Mouse (Mus musculus) right cerebral cortex, postnatal 14 days (tissue): ENCODE results near the gene Pip5k1c.

Experiments used
- DNase-seq: peaks from one replicate; pipeline ENCODE4 v3.0.0; 2022

Pip5k1c gene

DNA sequence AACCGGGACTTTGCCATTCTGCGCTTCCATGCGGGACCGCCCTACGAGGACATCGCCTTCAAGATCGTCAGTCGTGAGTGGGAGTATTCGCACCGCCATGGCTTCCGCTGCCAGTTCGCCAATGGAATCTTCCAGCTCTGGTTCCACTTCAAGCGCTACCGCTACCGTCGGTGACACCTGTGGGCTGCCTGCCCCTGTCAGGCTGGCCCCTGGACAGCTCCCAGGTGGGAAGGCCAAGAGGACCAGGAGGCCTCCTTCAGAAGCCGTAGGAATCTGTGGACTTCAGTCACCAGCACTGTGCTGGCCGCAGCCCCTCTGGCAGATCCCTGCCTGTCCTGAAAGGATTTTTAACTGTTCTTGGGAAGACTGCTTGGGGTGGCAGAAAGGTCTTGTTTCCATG, 33.0 kb downstream of the Pip5k1c start:
- no peak for DNase-seq

GRCm38 (mm10) chr10:81326858-81327257, 34.1 kb downstream of the Pip5k1c start:
- no peak for DNase-seq

DNA sequence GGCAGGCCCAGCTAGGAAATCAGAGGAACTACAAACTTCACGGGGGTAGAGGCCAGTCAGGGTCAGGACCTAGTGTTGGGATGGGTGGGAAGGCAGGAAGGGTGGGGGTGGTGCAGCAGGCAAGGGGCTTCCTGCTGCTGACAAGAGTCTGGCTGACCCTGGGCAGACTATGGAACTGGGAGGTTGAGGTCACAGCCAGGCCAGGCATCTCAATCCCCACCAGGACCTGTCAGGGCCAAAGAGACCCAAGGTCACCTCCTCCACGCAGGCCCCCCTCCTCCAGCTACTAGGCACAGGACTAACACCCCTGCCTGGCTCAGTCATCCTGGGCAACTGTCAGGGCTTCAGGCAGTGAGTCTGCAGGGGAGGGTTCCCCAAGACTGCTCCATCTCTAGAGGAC, 35.2 kb downstream of the Pip5k1c start:
- DNase-seq, result no peak

DNA sequence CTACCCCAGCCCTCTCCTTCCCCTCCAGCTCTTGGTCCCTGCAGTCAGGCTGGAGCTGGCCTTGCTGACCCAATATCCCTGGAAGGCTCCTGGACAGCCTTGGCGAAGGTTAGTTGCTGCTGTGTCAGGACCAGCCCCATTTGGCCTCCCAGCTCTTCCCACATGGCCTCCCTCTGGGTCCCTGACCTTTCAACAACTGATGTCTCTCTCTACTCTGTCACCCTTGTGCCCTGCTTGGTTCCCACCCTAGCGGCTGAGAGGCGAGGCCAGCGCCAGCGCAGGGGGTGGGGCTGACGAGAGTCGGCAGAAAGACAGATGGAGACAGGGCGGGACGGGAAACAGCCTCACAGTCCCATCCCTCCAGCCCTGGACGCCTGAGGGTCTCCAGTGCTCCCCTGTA, 35.6 kb downstream of the Pip5k1c start, which contains the start of gene Tbxa2r:
Tbxa2r (plus strand) TSS at position 346 of the 400 bp plus-strand sequence.
- no peak for DNase-seq

DNA sequence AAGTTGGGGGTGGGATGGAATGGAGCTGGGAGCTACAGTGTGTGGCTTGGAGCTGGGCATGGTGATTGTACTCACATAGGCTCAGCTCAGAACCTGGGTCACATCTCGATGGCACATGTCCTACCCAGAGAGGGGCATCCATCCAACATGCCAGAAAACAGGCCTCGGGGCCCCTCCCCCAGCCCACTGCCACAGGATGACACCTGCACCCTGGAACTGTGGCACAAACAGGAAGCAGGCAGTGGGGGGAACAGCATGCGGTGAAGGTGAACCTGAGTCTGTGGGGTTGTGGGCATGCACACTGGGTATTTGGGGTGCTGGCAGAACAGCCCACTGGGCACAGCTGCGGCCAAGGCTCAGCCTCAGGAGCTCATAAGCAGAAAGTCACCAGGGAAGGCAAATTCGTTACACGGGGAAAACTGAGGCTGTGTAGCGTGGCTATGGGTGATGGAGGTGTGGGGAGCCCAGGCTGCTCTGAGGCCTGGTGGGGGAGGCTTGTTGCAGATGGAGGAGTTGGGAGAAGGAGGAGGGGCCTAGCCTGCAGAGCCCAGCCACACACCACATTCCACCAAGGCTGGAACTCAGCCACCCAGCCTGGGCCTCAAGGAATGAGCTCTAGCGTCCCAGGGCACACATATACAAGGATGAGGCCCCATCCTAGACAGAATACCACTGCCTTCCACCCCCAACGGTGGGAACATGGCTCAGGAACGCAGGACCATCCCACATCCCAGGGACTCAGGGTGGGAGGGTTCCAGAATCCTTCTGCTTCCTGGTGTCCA, 36.6 kb downstream of the Pip5k1c start:
- DNase-seq, result no peak

DNA sequence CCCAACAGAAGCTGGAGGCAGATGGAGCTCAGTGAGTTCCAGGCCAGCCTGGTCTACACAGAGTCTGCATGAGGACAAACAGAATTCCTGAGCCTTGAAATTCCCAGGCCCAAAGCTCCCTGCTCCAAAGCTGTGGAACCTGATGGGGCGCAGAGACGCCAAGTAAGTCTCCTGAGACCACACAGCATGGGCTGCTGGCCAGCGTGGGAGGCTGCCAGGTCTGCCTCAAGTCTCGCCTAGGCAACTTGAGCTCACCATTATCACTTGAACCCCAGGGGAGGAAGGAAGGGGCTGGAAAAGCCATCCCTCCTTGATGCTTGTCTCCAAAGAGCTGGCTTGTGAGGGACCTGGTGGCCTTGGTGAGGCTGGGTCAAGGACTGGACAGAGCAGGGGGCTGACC, 37.2 kb downstream of the Pip5k1c start:
- DNase-seq, result no peak

DNA sequence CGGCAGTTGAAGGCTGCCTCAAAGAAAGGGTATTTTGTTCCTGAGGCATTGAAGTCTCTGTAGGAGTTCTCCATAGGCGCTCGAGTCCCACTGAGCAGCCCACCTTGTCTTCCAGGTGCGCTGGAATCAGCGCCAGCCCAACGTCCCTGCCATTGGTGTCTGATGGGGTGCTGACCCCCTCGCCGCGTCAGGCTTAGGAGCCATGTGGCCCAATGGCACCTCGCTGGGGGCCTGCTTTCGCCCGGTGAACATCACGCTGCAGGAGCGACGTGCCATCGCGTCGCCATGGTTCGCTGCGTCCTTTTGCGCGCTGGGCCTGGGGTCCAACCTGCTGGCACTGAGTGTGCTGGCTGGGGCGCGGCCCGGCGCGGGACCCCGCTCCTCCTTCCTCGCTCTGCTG, 39.5 kb downstream of the Pip5k1c start:
- DNase-seq, result no peak

DNA sequence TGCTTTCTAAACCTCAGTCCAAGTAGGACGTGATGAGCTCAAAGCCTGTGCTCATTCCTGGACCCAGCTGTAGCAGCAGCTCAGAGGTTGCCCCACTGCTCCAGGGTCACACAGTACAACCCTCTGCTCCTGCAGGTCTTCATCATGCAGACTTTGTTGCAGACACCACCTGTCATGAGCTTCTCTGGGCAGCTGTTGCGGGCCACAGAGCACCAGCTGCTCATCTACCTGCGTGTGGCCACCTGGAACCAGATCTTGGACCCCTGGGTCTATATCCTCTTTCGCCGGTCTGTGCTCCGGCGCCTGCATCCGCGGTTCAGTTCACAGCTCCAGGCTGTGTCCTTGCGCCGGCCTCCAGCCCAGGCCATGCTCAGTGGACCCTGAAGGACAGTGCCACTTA, 41.6 kb downstream of the Pip5k1c start:
- no peak for DNase-seq

DNA sequence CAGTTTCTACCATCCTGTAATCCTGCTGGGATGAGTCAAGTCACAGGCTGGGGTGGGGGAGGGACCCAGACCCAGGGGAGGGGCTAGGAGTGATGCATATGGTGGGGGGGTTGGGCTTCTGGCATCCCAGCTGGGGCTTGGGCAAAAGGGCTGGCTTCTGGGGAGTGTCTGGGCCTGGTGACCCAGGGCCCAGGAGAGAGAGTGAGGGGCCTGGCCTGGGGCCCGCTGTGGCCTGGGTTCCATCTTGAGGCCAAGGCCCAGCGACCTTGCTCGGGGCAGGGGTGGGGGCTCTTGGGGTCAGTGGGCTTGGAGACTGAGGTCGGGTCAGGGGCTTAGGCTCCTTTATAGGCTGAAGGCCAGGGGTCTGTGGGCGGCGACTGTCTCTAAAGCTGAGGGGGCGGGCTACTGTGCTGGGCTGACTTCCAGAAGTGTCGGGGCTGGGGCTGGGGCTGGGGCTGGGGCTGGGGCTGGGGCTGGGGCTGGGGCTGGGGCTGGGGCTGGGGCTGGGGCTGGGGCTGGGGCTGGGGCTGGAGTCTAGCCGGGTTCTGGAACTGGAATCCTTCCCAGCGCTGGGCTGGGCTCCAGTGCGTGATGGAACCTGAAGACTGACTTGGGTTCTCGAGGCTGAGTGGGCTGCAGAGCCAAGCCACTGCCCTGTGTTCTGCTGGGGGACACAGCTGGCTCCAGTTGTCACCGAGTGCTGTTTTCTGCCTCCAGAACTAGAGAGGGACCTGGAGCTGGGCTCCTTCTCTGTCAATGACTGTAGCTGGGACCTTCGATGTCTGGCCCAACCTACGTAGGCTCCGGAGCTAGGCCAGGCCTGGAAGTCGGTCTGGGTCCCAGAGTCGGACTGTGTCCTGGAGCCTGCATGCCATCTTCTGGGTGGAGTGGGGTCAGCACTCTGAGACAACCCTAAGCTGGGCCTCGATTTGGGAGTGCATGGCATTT, 42.9 kb downstream of the Pip5k1c start:
- DNase-seq, result no peak

DNA sequence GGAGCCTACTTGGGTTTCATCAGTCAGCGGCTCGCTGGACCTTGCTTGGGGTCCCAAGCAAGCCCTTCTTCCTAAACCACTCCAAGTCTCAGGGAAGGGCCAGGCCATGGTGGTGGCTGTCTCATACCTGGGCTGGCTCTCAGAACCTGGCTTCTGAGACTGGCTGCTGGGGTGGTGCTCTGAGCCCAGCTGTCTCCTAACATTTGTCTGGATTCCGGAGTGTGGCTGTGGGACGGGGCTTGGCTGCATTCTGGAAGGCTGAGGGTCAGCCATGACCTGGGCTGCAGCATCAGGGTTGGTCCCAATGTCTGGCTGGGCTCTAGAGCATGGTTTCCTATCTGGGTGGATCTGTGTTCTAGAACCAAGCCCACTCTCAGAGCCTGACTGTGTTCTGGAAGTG, 43.8 kb downstream of the Pip5k1c start:
- DNase-seq, result no peak

- DNase-seq, result no peak
Measured at GRCm38 (mm10) chr10:81340551-81341332, 48.0 kb downstream of the Pip5k1c start.

DNA sequence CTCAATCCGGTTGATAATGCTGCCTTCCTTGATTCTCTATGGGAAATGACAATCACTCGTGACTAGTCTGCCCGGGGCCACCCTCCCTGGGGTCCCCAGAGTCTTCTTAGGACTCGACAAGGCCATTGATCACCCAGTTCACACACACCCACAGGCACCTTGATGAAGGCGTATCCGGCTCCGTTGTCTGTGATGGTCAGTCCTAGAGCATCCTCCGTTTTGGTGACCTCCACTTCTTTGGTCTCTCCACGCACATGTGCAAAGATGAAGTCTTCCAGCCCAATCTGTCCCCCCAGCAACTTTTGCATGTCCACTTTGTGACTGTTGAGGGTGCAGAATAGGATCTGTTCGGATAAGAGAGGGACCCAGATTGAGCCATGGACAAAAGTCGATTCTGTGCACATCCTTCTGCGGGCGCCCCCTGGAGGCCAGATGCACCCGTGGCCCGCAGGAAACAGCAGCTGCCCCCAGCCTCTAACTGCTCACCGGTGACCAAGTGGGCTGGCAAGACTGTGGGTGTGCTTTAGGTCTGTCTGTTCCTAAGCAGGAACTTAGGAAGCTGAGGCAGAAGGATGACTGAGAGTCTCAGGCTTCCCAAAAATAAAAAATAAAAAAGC, 48.7 kb downstream of the Pip5k1c start:
- peak; percentile 78 for DNase-seq

DNA sequence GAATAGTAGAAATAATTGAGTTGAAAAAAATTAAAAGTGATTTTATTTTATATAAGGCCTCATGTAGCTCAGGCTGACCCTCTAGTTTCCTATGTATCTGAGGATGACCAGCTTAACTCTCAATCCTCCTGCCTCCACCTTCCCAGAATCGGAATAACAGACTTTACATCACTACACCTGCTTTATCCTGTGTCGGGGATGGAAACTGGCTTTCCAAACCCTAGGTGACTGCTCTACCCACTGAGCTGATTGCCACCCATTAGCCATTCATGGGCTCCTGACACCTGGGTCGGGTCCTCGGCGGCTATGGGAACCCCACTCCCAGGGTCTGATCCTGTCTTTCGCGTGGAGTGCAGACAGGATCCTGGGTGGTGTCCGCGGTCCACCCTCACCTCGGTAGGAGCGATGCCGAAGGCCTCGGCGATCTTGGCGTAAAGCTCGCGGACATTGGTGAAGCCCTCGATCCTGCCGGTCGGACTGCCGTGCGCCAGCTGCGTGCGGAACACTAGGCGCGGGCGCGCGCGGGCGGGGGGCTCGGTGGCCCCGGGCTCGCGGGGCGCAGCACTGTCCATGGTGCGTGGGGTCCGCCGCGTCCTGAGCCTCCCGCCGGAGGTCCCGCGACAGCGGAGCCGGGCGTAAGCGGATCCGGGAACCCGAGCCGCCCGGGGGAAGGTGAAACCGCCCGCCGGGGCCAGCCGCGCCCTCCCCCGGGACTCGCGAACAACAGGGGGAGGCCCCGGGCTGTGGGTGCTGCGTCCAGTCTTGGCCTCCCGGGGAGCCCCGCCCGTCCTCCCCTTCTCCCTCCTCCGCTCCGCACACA, 50.1 kb downstream of the Pip5k1c start, which contains the start of gene Gipc3:
Gipc3 (minus strand) TSS at position 581 of the 820 bp plus-strand sequence.
- no peak for DNase-seq

GRCm38 (mm10) chr10:81344421-81345161, 51.8 kb downstream of the Pip5k1c start:
- no peak for DNase-seq

GRCm38 (mm10) chr10:81345162-81345534, 52.4 kb downstream of the Pip5k1c start:
- no peak for DNase-seq

DNA sequence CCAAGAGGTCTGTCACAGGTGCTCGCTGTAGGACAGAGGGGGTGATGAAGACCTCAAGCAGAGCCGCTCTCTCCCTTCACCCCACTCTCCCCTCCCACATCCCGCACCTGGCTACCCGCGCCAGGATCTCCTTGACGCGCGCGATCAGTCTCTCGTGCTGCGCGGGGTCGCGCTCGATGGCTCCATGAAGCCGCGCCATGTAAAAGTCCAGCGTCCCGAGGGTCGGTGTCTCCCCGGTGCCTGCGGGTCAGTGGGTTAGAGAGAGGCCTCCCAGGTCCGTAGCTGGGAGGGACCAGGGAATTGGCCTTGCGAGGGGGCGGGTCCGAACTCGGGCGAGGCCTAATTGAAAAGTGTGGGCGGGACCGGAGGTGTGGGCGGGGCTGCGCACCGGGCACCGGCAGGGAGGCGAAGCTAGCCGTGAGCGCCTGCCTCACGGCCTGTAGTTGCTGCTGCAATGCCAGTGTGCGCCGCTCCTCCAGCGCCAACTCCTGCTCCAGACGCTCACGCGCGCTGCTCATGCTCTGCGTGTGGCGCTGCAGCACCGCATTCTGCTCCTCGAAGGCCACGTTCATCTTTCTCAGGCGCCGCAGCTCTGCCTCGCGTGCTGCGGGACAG, 53.8 kb downstream of the Pip5k1c start:
- DNase-seq, result peak; percentile 75

DNA sequence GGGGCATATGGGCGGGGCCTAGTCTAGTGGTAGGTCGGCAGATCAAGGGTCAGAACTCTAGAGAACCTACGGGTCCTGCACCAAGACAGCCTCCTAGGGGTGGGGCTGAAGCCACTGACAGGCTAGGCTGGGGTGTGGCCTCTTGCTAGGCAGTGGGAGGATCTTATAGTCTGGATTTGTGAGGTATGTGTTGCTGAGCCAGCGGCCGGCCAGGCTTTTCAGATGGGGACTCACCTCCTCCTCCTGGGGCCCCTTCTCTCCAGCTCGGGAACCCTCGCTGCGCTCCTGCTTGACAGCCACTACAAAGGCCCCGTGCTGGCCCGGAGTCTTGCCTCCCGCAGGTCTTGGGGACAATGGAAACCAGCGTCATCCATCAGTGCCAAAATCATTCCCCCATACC, 56.4 kb downstream of the Pip5k1c start:
- DNase-seq, result no peak

GRCm38 (mm10) chr10:81349961-81350350, 57.2 kb downstream of the Pip5k1c start:
- DNase-seq, result no peak

DNA sequence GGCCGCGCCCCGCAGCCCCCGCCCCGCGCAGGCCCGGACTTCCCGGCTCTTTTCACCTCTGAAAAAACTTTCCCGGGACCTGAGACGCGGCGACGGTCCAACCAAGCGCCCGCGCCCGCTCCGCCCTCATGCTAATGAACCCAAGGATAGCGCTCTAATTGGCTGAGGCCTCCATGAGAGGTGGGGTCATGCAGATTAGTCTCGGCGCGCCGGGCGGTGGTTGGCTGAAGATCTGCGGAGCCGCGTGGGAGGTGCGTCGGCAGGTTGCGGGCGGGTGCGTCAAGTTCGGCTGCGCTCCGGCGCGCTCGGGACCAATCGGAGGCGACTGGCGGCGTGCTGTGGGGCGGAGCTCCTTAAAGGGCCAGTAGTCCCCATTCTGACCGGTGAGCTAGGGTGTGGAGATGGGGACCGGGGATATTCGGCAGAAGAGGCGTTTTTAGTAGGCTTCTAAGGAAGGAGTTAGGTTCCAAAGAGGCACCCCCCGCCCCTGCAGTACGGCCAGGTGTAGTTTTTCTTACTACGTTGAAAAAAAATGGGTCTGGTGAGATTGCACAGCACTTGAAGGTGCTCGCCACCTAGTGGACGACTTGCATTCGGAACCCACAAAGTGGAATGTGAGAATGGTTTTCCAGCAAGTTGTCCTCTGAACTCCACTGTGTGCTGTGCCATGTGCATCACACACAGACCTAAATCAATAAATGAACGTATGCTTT, 57.7 kb downstream of the Pip5k1c start, which contains the start of gene Hmg20b:
Hmg20b (minus strand) TSS at position 130 of the 713 bp plus-strand sequence.
- peak; percentile 100 for DNase-seq
